Mouse (Mus musculus): ENCODE results near the gene Dcxr. TPM values are rescaled to one million over a fixed set of nuclear protein-coding genes. Genes with fewer than 3 reads are reported as not detected.

Dcxr gene
- polyA plus RNA-seq, 1 experiment from 2014 or later = 23.2 TPM

DNA sequence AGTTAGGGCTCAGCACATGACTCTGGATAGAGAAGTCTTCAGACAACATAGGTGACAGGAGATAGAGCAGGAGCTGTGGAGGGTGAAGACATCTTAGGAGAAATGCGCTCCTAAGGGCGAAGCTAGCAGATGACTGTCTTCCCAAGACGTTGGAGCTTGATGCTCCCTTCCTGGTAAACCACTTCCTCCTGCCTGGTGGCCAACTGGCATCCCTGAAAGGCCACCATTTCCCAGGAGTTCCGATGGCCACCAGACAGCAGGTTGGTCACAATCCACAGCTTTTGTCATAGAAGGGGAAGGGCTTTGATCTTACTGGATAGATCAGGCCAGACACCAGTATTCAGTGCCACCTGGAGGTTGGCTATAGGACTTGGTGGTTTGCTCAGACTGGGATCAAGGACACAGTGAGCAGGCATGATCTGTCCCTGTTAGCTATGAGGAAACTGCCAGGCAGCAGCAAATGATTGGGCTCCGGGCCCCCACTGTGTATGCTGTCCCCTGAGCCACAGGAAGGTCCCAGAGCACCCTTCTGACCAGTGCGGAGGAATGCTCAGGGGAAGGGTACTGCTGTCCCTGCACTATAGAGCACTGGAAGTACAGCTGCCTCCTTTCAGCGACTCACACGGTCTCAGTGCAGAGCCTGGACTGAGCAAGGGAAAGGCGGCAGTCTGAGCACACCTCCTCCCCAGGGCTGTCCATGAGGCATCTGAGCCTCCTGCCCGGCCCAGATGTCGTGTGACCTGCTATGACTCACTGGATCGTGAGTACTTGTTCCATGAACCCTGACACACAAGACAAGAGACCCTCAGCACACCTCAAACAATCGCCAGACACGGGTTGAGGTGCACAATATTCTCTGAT, 35.0 kb upstream of the Dcxr start:
- no peak overlapping the region for H3K27ac ChIP-seq (ENCODE audit: low read depth, low read length)
- H3K9ac ChIP-seq (ENCODE audit: low read depth, low read length) = no peak overlapping the region
- no peaks in the 10 kb centered on the region for H3K36me3 ChIP-seq (ENCODE audit: control insufficient read depth, insufficient read depth, low read length)
- 71% methylated on average over 14 of the region's 14 CpGs for WGBS
- 0 out of 2 replicates have a peak, but pooled peaks cover 2% of the 10 kb centered on the region for H3K4me1 ChIP-seq (ENCODE audit: control insufficient read depth, insufficient read depth, low read length)
- H3K27me3 ChIP-seq (ENCODE audit: control insufficient read depth, insufficient read depth, low read length) = peaks cover 4% of the 10 kb centered on the region; the same call in 1 of the 2 replicates
- peaks cover 24% of the 10 kb centered on the region for H3K9me3 ChIP-seq (ENCODE audit: control insufficient read depth, low read length)
- H3K4me2 ChIP-seq (replicated peaks; ENCODE audit: low read depth, low read length) = no peak overlapping the region
- H3K4me3 ChIP-seq (ENCODE audit: low read length) = no peak overlapping the region
- ATAC-seq (ENCODE audit: low FRiP score, low TSS enrichment) = no peak

DNA sequence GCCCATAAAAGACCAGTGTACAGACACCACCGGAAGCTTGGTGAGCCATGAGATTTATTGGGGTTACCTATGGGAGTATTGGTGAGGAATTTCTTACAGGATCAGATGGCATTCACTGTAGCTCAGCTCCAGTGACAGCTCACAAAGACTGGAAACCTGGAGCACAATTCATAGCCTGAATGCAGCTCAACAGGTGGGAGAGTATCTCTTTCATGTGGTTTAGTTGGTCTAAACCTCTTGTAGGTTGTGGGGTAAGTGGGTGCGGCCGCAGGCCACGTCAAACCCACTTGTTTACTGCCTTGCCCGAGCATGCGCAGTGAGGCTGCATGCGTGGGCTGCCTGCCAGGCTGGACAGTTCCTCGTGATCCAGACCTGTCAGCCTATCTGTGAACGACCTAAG, 33.2 kb upstream of the Dcxr start:
- Histone ChIP-seq H3K4me3 (ENCODE audit: low read length) (no peak overlapping the region), H3K27ac (ENCODE audit: low read depth, low read length) (no peak overlapping the region), H3K4me1 (ENCODE audit: control insufficient read depth, insufficient read depth, low read length) (0 out of 2 replicates have a peak, but pooled peaks cover 2% of the 10 kb centered on the region), H3K4me2 (replicated peaks; ENCODE audit: low read depth, low read length) (no peak overlapping the region), H3K9ac (ENCODE audit: low read depth, low read length) (no peak overlapping the region), H3K36me3 (ENCODE audit: control insufficient read depth, insufficient read depth, low read length) (no peaks in the 10 kb centered on the region), H3K27me3 (ENCODE audit: control insufficient read depth, insufficient read depth, low read length) (peaks cover 4% of the 10 kb centered on the region; the same call in 1 of the 2 replicates), H3K9me3 (ENCODE audit: control insufficient read depth, low read length) (peaks cover 24% of the 10 kb centered on the region)
- WGBS = 72% methylated on average over 9 of the region's 9 CpGs
- ATAC-seq (ENCODE audit: low FRiP score, low TSS enrichment) = no peak

GRCm38 (mm10) chr11:120751606-120752005, 24.5 kb upstream of the Dcxr start:
- no peaks in the 10 kb centered on the region for H3K36me3 ChIP-seq (ENCODE audit: control insufficient read depth, insufficient read depth, low read length)
- no peaks in the 10 kb centered on the region for H3K9me3 ChIP-seq (ENCODE audit: control insufficient read depth, low read length)
- 47% methylated on average over 4 of the region's 4 CpGs for WGBS
- H3K4me1 ChIP-seq (ENCODE audit: control insufficient read depth, insufficient read depth, low read length) = no peaks in the 10 kb centered on the region
- H3K27ac ChIP-seq (ENCODE audit: low read depth, low read length) = no peak overlapping the region
- no peak overlapping the region for H3K4me2 ChIP-seq (replicated peaks; ENCODE audit: low read depth, low read length)
- H3K9ac ChIP-seq (ENCODE audit: low read depth, low read length) = no peak overlapping the region
- no peak overlapping the region for H3K4me3 ChIP-seq (ENCODE audit: low read length)
- H3K27me3 ChIP-seq (ENCODE audit: control insufficient read depth, insufficient read depth, low read length) = no peaks in the 10 kb centered on the region
- no peak for ATAC-seq (ENCODE audit: low FRiP score, low TSS enrichment)

- no peak for ATAC-seq (ENCODE audit: low FRiP score, low TSS enrichment)
- H3K4me1 ChIP-seq (ENCODE audit: control insufficient read depth, insufficient read depth, low read length) = no peaks in the 10 kb centered on the region
- no peaks in the 10 kb centered on the region for H3K27me3 ChIP-seq (ENCODE audit: control insufficient read depth, insufficient read depth, low read length)
- no peaks in the 10 kb centered on the region for H3K9me3 ChIP-seq (ENCODE audit: control insufficient read depth, low read length)
- no peaks in the 10 kb centered on the region for H3K36me3 ChIP-seq (ENCODE audit: control insufficient read depth, insufficient read depth, low read length)
- H3K27ac ChIP-seq (ENCODE audit: low read depth, low read length) = no peak overlapping the region
- H3K4me2 ChIP-seq (replicated peaks; ENCODE audit: low read depth, low read length) = no peak overlapping the region
- no peak overlapping the region for H3K4me3 ChIP-seq (ENCODE audit: low read length)
- H3K9ac ChIP-seq (ENCODE audit: low read depth, low read length) = no peak overlapping the region
- 69% methylated on average over 8 of the region's 8 CpGs for WGBS
Observed at GRCm38 (mm10) chr11:120749430-120749829, 22.3 kb upstream of the Dcxr start.

DNA sequence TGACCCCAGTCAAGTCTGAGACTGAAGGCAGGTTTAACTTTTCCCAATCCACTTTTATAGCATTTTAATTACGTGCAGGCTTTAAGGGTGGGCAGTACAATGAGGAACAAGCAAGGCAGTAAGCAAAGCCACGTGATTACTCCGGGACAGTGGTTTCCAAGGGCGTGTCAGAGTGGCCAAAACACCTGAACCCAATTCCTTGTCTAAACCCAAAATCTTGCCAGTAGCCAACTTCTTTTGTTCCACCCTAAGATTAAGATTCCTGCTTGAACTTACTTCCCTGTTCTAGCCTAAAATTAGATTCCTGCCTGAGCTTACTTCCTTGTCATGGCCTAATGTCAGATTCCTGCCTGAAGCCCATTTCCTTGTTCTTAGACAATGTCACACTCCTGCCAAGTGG, 20.9 kb upstream of the Dcxr start:
- H3K36me3 ChIP-seq (ENCODE audit: control insufficient read depth, insufficient read depth, low read length) = no peaks in the 10 kb centered on the region
- H3K9me3 ChIP-seq (ENCODE audit: control insufficient read depth, low read length) = no peaks in the 10 kb centered on the region
- H3K4me2 ChIP-seq (replicated peaks; ENCODE audit: low read depth, low read length) = no peak overlapping the region
- no peaks in the 10 kb centered on the region for H3K4me1 ChIP-seq (ENCODE audit: control insufficient read depth, insufficient read depth, low read length)
- no peak overlapping the region for H3K27ac ChIP-seq (ENCODE audit: low read depth, low read length)
- no peak overlapping the region for H3K9ac ChIP-seq (ENCODE audit: low read depth, low read length)
- WGBS = 66% methylated on average over 4 of the region's 4 CpGs
- H3K27me3 ChIP-seq (ENCODE audit: control insufficient read depth, insufficient read depth, low read length) = no peaks in the 10 kb centered on the region
- no peak for ATAC-seq (ENCODE audit: low FRiP score, low TSS enrichment)
- no peak overlapping the region for H3K4me3 ChIP-seq (ENCODE audit: low read length)

- no peaks in the 10 kb centered on the region for H3K27me3 ChIP-seq (ENCODE audit: control insufficient read depth, insufficient read depth, low read length)
- no peak for ATAC-seq (ENCODE audit: low FRiP score, low TSS enrichment)
- H3K4me3 ChIP-seq (ENCODE audit: low read length) = no peak overlapping the region
- H3K9me3 ChIP-seq (ENCODE audit: control insufficient read depth, low read length) = no peaks in the 10 kb centered on the region
- H3K4me1 ChIP-seq (ENCODE audit: control insufficient read depth, insufficient read depth, low read length) = no peaks in the 10 kb centered on the region
- H3K9ac ChIP-seq (ENCODE audit: low read depth, low read length) = no peak overlapping the region
- no peaks in the 10 kb centered on the region for H3K36me3 ChIP-seq (ENCODE audit: control insufficient read depth, insufficient read depth, low read length)
- H3K27ac ChIP-seq (ENCODE audit: low read depth, low read length) = no peak overlapping the region
- WGBS = 72% methylated on average over 7 of the region's 7 CpGs
- H3K4me2 ChIP-seq (replicated peaks; ENCODE audit: low read depth, low read length) = no peak overlapping the region
Observed at GRCm38 (mm10) chr11:120744121-120744701, 17.1 kb upstream of the Dcxr start.

DNA sequence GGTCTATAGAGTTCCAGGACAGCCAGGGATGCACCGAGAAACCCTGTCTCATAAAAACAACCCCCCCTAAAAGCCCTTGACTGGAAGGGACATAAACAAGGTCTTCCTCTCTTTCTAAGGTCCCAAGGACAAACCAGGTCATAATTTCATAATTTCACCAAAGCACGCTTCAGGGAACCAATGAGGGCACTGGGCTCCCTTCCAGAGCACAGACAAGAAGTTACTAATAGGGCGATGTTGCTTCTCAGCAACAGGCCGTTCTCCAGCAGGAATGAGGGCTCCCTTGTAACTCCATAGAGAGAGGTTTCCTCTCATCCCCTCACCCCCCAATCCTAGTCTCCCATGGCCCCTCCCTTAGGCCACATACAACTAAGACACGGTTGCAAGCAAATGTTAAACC, 13.9 kb upstream of the Dcxr start:
- H3K9ac ChIP-seq (ENCODE audit: low read depth, low read length) = no peak overlapping the region
- H3K4me2 ChIP-seq (replicated peaks; ENCODE audit: low read depth, low read length) = no peak overlapping the region
- WGBS = 89% methylated on average over 5 of the region's 5 CpGs
- no peak overlapping the region for H3K4me3 ChIP-seq (ENCODE audit: low read length)
- no peaks in the 10 kb centered on the region for H3K4me1 ChIP-seq (ENCODE audit: control insufficient read depth, insufficient read depth, low read length)
- no peak for ATAC-seq (ENCODE audit: low FRiP score, low TSS enrichment)
- no peaks in the 10 kb centered on the region for H3K9me3 ChIP-seq (ENCODE audit: control insufficient read depth, low read length)
- H3K27me3 ChIP-seq (ENCODE audit: control insufficient read depth, insufficient read depth, low read length) = no peaks in the 10 kb centered on the region
- no peaks in the 10 kb centered on the region for H3K36me3 ChIP-seq (ENCODE audit: control insufficient read depth, insufficient read depth, low read length)
- H3K27ac ChIP-seq (ENCODE audit: low read depth, low read length) = no peak overlapping the region

DNA sequence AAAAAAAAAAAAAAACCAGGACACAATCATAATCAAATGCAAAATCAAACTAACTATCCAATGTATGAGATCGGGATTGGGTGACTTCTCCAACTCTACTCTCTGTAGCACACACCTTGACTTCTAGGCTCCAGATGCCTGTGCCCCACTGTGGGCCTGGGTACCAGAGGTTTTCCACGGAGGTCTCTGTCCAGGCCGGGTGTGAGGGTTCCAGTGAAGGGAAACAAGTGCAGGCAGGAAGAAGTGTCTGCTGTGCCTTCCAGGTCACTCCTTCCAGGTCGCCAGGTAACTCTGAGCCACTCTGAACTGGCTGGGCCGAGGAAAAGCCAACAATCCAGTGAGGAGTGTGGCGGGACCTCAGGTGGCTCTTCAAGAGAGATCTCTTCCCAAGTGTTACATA, 9.3 kb upstream of the Dcxr start:
- no peaks in the 10 kb centered on the region for H3K9me3 ChIP-seq (ENCODE audit: control insufficient read depth, low read length)
- 69% methylated on average over 6 of the region's 6 CpGs for WGBS

GRCm38 (mm10) chr11:120733521-120733920, 6.4 kb upstream of the Dcxr start:
- Histone ChIP-seq H3K4me2 (replicated peaks; ENCODE audit: low read depth, low read length) (no peak overlapping the region), H3K4me3 (ENCODE audit: low read length) (no peak overlapping the region), H3K27ac (ENCODE audit: low read depth, low read length) (no peak overlapping the region), H3K9me3 (ENCODE audit: control insufficient read depth, low read length) (no peaks in the 10 kb centered on the region), H3K4me1 (ENCODE audit: control insufficient read depth, insufficient read depth, low read length) (0 out of 2 replicates have a peak, but pooled peaks cover 5% of the 10 kb centered on the region), H3K27me3 (ENCODE audit: control insufficient read depth, insufficient read depth, low read length) (no peaks in the 10 kb centered on the region), H3K9ac (ENCODE audit: low read depth, low read length) (no peak overlapping the region), H3K36me3 (ENCODE audit: control insufficient read depth, insufficient read depth, low read length) (no peaks in the 10 kb centered on the region)
- 57% methylated on average over 6 of the region's 6 CpGs for WGBS
- no peak for ATAC-seq (ENCODE audit: low FRiP score, low TSS enrichment)

More for the DNA sequence above, 9.3 kb upstream of the Dcxr start:
- H3K36me3 ChIP-seq (ENCODE audit: control insufficient read depth, insufficient read depth, low read length) = no peaks in the 10 kb centered on the region
- no peak for ATAC-seq (ENCODE audit: low FRiP score, low TSS enrichment)
- no peak overlapping the region for H3K4me3 ChIP-seq (ENCODE audit: low read length)
- H3K9ac ChIP-seq (ENCODE audit: low read depth, low read length) = no peak overlapping the region
- H3K27ac ChIP-seq (ENCODE audit: low read depth, low read length) = no peak overlapping the region
- H3K4me2 ChIP-seq (replicated peaks; ENCODE audit: low read depth, low read length) = no peak overlapping the region
- H3K27me3 ChIP-seq (ENCODE audit: control insufficient read depth, insufficient read depth, low read length) = no peaks in the 10 kb centered on the region
- 0 out of 2 replicates have a peak, but pooled peaks cover 5% of the 10 kb centered on the region for H3K4me1 ChIP-seq (ENCODE audit: control insufficient read depth, insufficient read depth, low read length)

Measured in kidney, embryonic 14.5 days (tissue).